Mouse (Mus musculus) embryonic facial prominence, embryonic 15.5 days (tissue): ENCODE results near the gene Sh2b3. TPM values are rescaled to one million over a fixed set of nuclear protein-coding genes. Genes with fewer than 3 reads are reported as not detected.

ENCODE experiments used
- ATAC-seq: fragments of 200-750 bp; cut with Nextera tagmentation; 2 replicates; pipeline ENCODE4 v1.8.0; 2017; ENCODE audit warnings: low read depth, moderate TSS enrichment; ENCODE audit not compliant: insufficient number of reproducible peaks, low FRiP score, low TSS enrichment
- H3K27ac ChIP-seq: fragments of 300-500 bp; sonication (generic); replicated peaks from 2 replicates; pipeline ENCODE4 v1.5.1; 2015; ENCODE audit warnings: mild to moderate bottlenecking, inconsistent platforms
- H3K27me3 ChIP-seq: fragments of 300-500 bp; sonication (generic); 2 replicates; pipeline ENCODE4 v1.6.1; 2015; ENCODE audit warnings: inconsistent platforms
- H3K36me3 ChIP-seq: fragments of 300-500 bp; sonication (generic); 2 replicates; pipeline ENCODE4 v1.6.1; 2015; ENCODE audit warnings: mild to moderate bottlenecking, inconsistent platforms
- H3K4me1 ChIP-seq: fragments of 300-500 bp; sonication (generic); 2 replicates; pipeline ENCODE4 v1.6.1; 2015; ENCODE audit warnings: inconsistent platforms
- H3K4me2 ChIP-seq: fragments of 300-500 bp; sonication (generic); replicated peaks from 2 replicates; pipeline ENCODE4 v1.6.1; 2015; ENCODE audit warnings: mild to moderate bottlenecking, inconsistent platforms
- H3K4me3 ChIP-seq: fragments of 300-500 bp; sonication (generic); replicated peaks from 2 replicates; pipeline ENCODE4 v1.5.1; 2015; ENCODE audit warnings: mild to moderate bottlenecking, inconsistent platforms
- H3K9ac ChIP-seq: fragments of 300-500 bp; sonication (generic); 2 replicates; pipeline ENCODE4 v1.6.1; 2015; ENCODE audit warnings: inconsistent platforms
- H3K9me3 ChIP-seq: fragments of 300-500 bp; sonication (generic); replicated peaks from 2 replicates; pipeline ENCODE4 v1.6.1; 2016; ENCODE audit warnings: inconsistent platforms
- WGBS: fragments of 180-500 bp; shearing (Covaris S2); methylation state at CpG from one replicate; pipeline ENCODE4 v1.1.7; 2015; 5-methylcytosine and 5-hydroxymethylcytosine counted together
- polyA plus RNA-seq: library from polyadenylated mRNA; unstranded; fragments of >200 nt; fragmentation: Nextera tagmentation; extraction: Ambion mirVana; gene quantifications from 2 replicates; pipeline ENCODE4 v1.2.1, GENCODE M21; 2015

The Sh2b3 gene
- polyA plus RNA-seq, 1 experiment from 2014 or later, result 18.7 TPM

DNA sequence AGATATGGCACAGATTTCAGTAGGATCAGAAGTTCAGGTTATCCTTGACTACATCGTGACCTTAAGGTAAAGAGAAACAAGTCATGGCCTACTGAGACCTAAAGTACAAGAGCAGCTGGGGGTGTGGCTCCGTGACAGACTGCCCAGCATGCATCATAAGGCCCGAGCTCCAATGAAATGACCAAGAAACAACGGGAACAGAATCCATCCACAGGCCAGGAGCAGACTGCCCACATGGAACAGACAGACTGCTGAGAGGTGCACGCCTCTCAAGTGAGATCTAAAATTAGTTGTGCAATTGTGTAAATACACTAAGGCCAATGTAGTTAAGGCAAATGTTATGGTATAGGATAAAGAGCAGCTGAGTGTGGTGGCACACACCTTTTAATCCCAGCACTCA lies 15.9 kb downstream of the Sh2b3 start:
- no peak overlapping the region for H3K9ac ChIP-seq
- H3K4me2 ChIP-seq, result no peak overlapping the region
- peaks cover 25% of the 10 kb centered on the region for H3K4me1 ChIP-seq
- H3K4me3 ChIP-seq, result no peak overlapping the region
- H3K27me3 ChIP-seq, result no peaks in the 10 kb centered on the region
- 72% methylated on average over 5 of the region's 5 CpGs for WGBS
- H3K9me3 ChIP-seq, result no peaks in the 10 kb centered on the region
- no peak overlapping the region for H3K27ac ChIP-seq
- peaks cover 63% of the 10 kb centered on the region for H3K36me3 ChIP-seq
- ATAC-seq, result no peak

DNA sequence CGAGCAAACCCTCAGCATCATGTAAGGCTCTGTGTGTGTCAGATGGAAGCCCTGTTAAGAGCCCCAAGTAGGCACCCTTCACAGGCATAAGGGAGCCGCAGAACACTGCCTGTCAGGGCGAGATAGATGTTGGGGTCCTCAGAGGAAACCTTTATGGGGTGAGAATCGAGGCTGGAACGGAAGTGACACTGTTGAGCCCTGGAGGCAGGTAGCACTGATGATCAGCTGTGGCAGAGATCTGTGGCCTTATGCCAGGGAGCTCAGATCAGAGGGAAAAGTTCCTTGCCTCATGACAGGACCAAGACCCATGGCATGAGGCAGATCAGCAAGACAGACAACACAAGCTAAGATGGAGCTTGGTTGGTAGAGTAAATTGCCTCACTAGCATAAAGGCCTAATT lies 16.3 kb downstream of the Sh2b3 start:
- Histone ChIP-seq H3K4me2 (no peak overlapping the region), H3K9me3 (no peaks in the 10 kb centered on the region), H3K4me3 (no peak overlapping the region), H3K27ac (no peak overlapping the region), H3K4me1 (peaks cover 25% of the 10 kb centered on the region), H3K27me3 (no peaks in the 10 kb centered on the region), H3K36me3 (peaks cover 64% of the 10 kb centered on the region), H3K9ac (no peak overlapping the region)
- ATAC-seq, result no peak
- 84% methylated on average over 5 of the region's 5 CpGs for WGBS

- H3K4me1 ChIP-seq, result peaks cover 25% of the 10 kb centered on the region
- H3K9me3 ChIP-seq, result no peaks in the 10 kb centered on the region
- no peak overlapping the region for H3K27ac ChIP-seq
- peaks cover 68% of the 10 kb centered on the region for H3K36me3 ChIP-seq
- WGBS, result 85% methylated on average over 3 of the region's 3 CpGs
- H3K4me2 ChIP-seq, result no peak overlapping the region
- no peak for ATAC-seq
- no peaks in the 10 kb centered on the region for H3K27me3 ChIP-seq
- H3K4me3 ChIP-seq, result no peak overlapping the region
- no peak overlapping the region for H3K9ac ChIP-seq
Observed at GRCm38 (mm10) chr5:121820657-121821056, 16.8 kb downstream of the Sh2b3 start.

GRCm38 (mm10) chr5:121820161-121820560 lies 17.3 kb downstream of the Sh2b3 start:
- H3K27ac ChIP-seq, result no peak overlapping the region
- no peaks in the 10 kb centered on the region for H3K9me3 ChIP-seq
- peaks cover 72% of the 10 kb centered on the region for H3K36me3 ChIP-seq
- H3K4me1 ChIP-seq, result peaks cover 25% of the 10 kb centered on the region
- no peak for ATAC-seq
- no peak overlapping the region for H3K9ac ChIP-seq
- no peak overlapping the region for H3K4me2 ChIP-seq
- no peaks in the 10 kb centered on the region for H3K27me3 ChIP-seq
- no peak overlapping the region for H3K4me3 ChIP-seq
- WGBS, result 63% methylated on average over 2 of the region's 2 CpGs

GRCm38 (mm10) chr5:121819559-121819958 lies 17.9 kb downstream of the Sh2b3 start:
- Histone ChIP-seq H3K27ac (no peak overlapping the region), H3K4me1 (peaks cover 25% of the 10 kb centered on the region), H3K4me2 (no peak overlapping the region), H3K9me3 (no peaks in the 10 kb centered on the region), H3K27me3 (no peaks in the 10 kb centered on the region), H3K36me3 (peaks cover 73% of the 10 kb centered on the region), H3K9ac (no peak overlapping the region), H3K4me3 (no peak overlapping the region)
- ATAC-seq, result no peak
- WGBS, result 76% methylated on average over 5 of the region's 5 CpGs

GRCm38 (mm10) chr5:121818862-121819261 lies 18.6 kb downstream of the Sh2b3 start:
- Histone ChIP-seq H3K4me2 (no peak overlapping the region), H3K27me3 (no peaks in the 10 kb centered on the region), H3K4me1 (peaks cover 18% of the 10 kb centered on the region), H3K27ac (no peak overlapping the region), H3K4me3 (no peak overlapping the region), H3K9ac (no peak overlapping the region), H3K36me3 (peaks cover 74% of the 10 kb centered on the region), H3K9me3 (no peaks in the 10 kb centered on the region)
- no peak for ATAC-seq
- WGBS, result 92% methylated on average over 4 of the region's 4 CpGs

DNA sequence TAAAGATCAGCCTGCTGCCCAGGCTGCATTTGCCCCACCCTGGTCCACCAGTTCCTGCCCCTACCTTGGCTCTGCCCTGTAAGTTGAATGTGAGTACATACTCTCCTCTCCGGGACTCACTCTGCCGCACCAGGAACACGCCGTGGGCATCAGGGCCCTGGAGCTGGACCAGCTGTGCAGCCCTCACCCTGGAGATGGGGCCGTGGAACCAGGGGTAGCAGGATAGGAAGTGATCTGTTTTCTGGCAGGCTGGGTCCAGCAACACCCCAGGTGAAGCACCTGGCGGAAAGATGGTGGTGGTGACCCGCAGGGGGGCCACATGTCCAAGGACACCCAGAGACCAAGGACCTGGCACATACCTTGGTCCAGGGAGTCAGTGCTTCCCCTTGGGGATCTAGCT lies 19.0 kb downstream of the Sh2b3 start:
- Histone ChIP-seq H3K4me2 (no peak overlapping the region), H3K4me1 (peaks cover 14% of the 10 kb centered on the region), H3K9ac (no peak overlapping the region), H3K4me3 (no peak overlapping the region), H3K9me3 (no peaks in the 10 kb centered on the region), H3K27me3 (no peaks in the 10 kb centered on the region), H3K27ac (no peak overlapping the region), H3K36me3 (peaks cover 79% of the 10 kb centered on the region)
- ATAC-seq, result no peak
- 92% methylated on average over 7 of the region's 7 CpGs for WGBS

- Histone ChIP-seq H3K4me2 (no peak overlapping the region), H3K9ac (no peak overlapping the region), H3K4me3 (no peak overlapping the region), H3K9me3 (no peaks in the 10 kb centered on the region), H3K27me3 (no peaks in the 10 kb centered on the region), H3K27ac (no peak overlapping the region), H3K4me1 (peaks cover 9% of the 10 kb centered on the region), H3K36me3 (peaks cover 83% of the 10 kb centered on the region)
- 89% methylated on average over 9 of the region's 9 CpGs for WGBS
- no peak for ATAC-seq
Observed at GRCm38 (mm10) chr5:121817551-121817950, 19.9 kb downstream of the Sh2b3 start.

GRCm38 (mm10) chr5:121816611-121817010 lies 20.8 kb downstream of the Sh2b3 start:
- no peak overlapping the region for H3K9ac ChIP-seq
- H3K27me3 ChIP-seq, result no peaks in the 10 kb centered on the region
- H3K4me2 ChIP-seq, result no peak overlapping the region
- H3K36me3 ChIP-seq, result peaks cover 90% of the 10 kb centered on the region
- no peak overlapping the region for H3K27ac ChIP-seq
- WGBS, result 90% methylated on average over 2 of the region's 2 CpGs
- H3K4me1 ChIP-seq, result peaks cover 9% of the 10 kb centered on the region
- no peaks in the 10 kb centered on the region for H3K9me3 ChIP-seq
- H3K4me3 ChIP-seq, result no peak overlapping the region
- no peak for ATAC-seq

DNA sequence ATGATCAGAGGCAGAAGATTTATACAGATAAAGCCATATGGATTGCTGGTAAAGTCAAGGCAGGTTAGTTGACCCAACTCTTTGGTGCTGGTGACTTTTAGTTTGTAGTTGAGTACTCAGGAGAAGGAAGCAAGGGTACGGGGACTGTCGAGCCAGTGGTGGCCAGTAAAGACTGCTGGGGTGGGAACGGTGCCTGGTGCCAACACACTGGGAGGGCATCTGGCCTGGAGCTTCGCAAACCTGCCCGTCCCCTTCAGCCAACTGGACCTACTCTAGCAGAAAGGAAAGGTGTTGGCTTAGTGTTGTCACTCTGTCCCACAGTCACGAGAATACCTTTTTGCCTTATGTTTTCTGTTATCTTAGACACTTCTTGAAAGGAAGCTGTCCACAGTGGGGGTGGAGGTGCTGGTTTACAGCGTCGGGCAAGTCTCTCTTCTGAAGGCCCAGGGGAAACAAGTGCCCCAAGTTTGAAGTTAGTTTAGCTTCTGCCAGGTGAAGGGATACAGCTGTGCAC lies 21.5 kb downstream of the Sh2b3 start:
- peaks cover 9% of the 10 kb centered on the region for H3K4me1 ChIP-seq
- 88% methylated on average over 8 of the region's 8 CpGs for WGBS
- no peak overlapping the region for H3K4me2 ChIP-seq
- H3K9ac ChIP-seq, result no peak overlapping the region
- peaks cover 92% of the 10 kb centered on the region for H3K36me3 ChIP-seq
- no peaks in the 10 kb centered on the region for H3K9me3 ChIP-seq
- no peak overlapping the region for H3K4me3 ChIP-seq
- ATAC-seq, result no peak
- no peak overlapping the region for H3K27ac ChIP-seq
- no peaks in the 10 kb centered on the region for H3K27me3 ChIP-seq

GRCm38 (mm10) chr5:121815067-121815466 lies 22.4 kb downstream of the Sh2b3 start:
- no peaks in the 10 kb centered on the region for H3K27me3 ChIP-seq
- 59% methylated on average over 3 of the region's 3 CpGs for whole genome bisulfite sequencing
- no peak overlapping the region for H3K4me2 ChIP-seq
- H3K36me3 ChIP-seq, result peaks cover 94% of the 10 kb centered on the region
- peaks cover 9% of the 10 kb centered on the region; the same call in 1 of the 2 replicates for H3K4me1 ChIP-seq
- H3K9me3 ChIP-seq, result no peaks in the 10 kb centered on the region
- no peak overlapping the region for H3K9ac ChIP-seq
- no peak for ATAC-seq
- H3K27ac ChIP-seq, result no peak overlapping the region
- no peak overlapping the region for H3K4me3 ChIP-seq

- no peak overlapping the region for H3K9ac ChIP-seq
- no peak overlapping the region for H3K4me2 ChIP-seq
- peaks cover 8% of the 10 kb centered on the region for H3K4me1 ChIP-seq
- no peak for ATAC-seq
- H3K9me3 ChIP-seq, result no peaks in the 10 kb centered on the region
- H3K27me3 ChIP-seq, result no peaks in the 10 kb centered on the region
- no peak overlapping the region for H3K4me3 ChIP-seq
- 84% methylated on average over 10 of the region's 10 CpGs for WGBS
- H3K36me3 ChIP-seq, result peaks cover 87% of the 10 kb centered on the region
- H3K27ac ChIP-seq, result 0 out of 2 replicates have a peak overlapping the region, but pooled peaks have one; percentile 39
Observed at GRCm38 (mm10) chr5:121813744-121814143, 23.7 kb downstream of the Sh2b3 start.
